Mouse (Mus musculus): ENCODE measurements around the gene 1600014C23Rik. TPM values are rescaled to one million over a fixed set of nuclear protein-coding genes. Genes with fewer than 3 reads are reported as not detected.

The 1600014C23Rik gene
- total RNA-seq, 2 experiments from 2014 or later: not detected

- no peak for ATAC-seq (replicated peaks; ENCODE audit: low FRiP score, poor library complexity, severe bottlenecking)
Measured at GRCm38 (mm10) chr17:45754186-45754862, 20.7 kb upstream of the 1600014C23Rik start.

- ATAC-seq (replicated peaks; ENCODE audit: low FRiP score, poor library complexity, severe bottlenecking): no peak
Measured at GRCm38 (mm10) chr17:45752678-45753077, 19.0 kb upstream of the 1600014C23Rik start.

GRCm38 (mm10) chr17:45752053-45752452 is 18.4 kb upstream of the 1600014C23Rik start:
- no peak for ATAC-seq (replicated peaks; ENCODE audit: low FRiP score, poor library complexity, severe bottlenecking)

GRCm38 (mm10) chr17:45751359-45751758 is 17.7 kb upstream of the 1600014C23Rik start:
- ATAC-seq (replicated peaks; ENCODE audit: low FRiP score, poor library complexity, severe bottlenecking): no peak

- no peak for ATAC-seq (replicated peaks; ENCODE audit: low FRiP score, poor library complexity, severe bottlenecking)
Measured at GRCm38 (mm10) chr17:45749100-45749499, 15.5 kb upstream of the 1600014C23Rik start.

GRCm38 (mm10) chr17:45747858-45748785 is 14.5 kb upstream of the 1600014C23Rik start:
- 0 out of 2 replicates have a peak, but pooled peaks have one; percentile 43 for ATAC-seq (replicated peaks; ENCODE audit: low FRiP score, poor library complexity, severe bottlenecking)

- no peak for ATAC-seq (replicated peaks; ENCODE audit: low FRiP score, poor library complexity, severe bottlenecking)
Measured at GRCm38 (mm10) chr17:45747293-45747692, 13.6 kb upstream of the 1600014C23Rik start.

GRCm38 (mm10) chr17:45746755-45747154 is 13.1 kb upstream of the 1600014C23Rik start:
- ATAC-seq (replicated peaks; ENCODE audit: low FRiP score, poor library complexity, severe bottlenecking): no peak

- no peak for ATAC-seq (replicated peaks; ENCODE audit: low FRiP score, poor library complexity, severe bottlenecking)
Measured at GRCm38 (mm10) chr17:45745629-45746028, 12.0 kb upstream of the 1600014C23Rik start.

- ATAC-seq (replicated peaks; ENCODE audit: low FRiP score, poor library complexity, severe bottlenecking): no peak
Measured at GRCm38 (mm10) chr17:45742371-45743147, 8.9 kb upstream of the 1600014C23Rik start.

GRCm38 (mm10) chr17:45737078-45737601 is 3.5 kb upstream of the 1600014C23Rik start:
- ATAC-seq (replicated peaks; ENCODE audit: low FRiP score, poor library complexity, severe bottlenecking): no peak

GRCm38 (mm10) chr17:45736311-45737077 is 2.9 kb upstream of the 1600014C23Rik start:
- no peak for ATAC-seq (replicated peaks; ENCODE audit: low FRiP score, poor library complexity, severe bottlenecking)

GRCm38 (mm10) chr17:45735382-45736310 is 2.0 kb upstream of the 1600014C23Rik start:
- 0 out of 2 replicates have a peak, but pooled peaks have one; percentile 44 for ATAC-seq (replicated peaks; ENCODE audit: low FRiP score, poor library complexity, severe bottlenecking)

- ATAC-seq (replicated peaks; ENCODE audit: low FRiP score, poor library complexity, severe bottlenecking): no peak
Measured at GRCm38 (mm10) chr17:45734881-45735280, 1.2 kb upstream of the 1600014C23Rik start.

GRCm38 (mm10) chr17:45734333-45734732 is 689 bp upstream of the 1600014C23Rik start:
- ATAC-seq (replicated peaks; ENCODE audit: low FRiP score, poor library complexity, severe bottlenecking): no peak

- ATAC-seq (replicated peaks; ENCODE audit: low FRiP score, poor library complexity, severe bottlenecking): no peak
Measured at GRCm38 (mm10) chr17:45733038-45733734, 458 bp downstream of the 1600014C23Rik start.

GRCm38 (mm10) chr17:45731172-45731864 is 2.3 kb downstream of the 1600014C23Rik start:
- ATAC-seq (replicated peaks; ENCODE audit: low FRiP score, poor library complexity, severe bottlenecking): peak; percentile 73

All from erythroblast, adult 5-6 weeks (primary cell).